25 mouse cellular contexts compared by ENCODE assay signal in the genomic region with DNA sequence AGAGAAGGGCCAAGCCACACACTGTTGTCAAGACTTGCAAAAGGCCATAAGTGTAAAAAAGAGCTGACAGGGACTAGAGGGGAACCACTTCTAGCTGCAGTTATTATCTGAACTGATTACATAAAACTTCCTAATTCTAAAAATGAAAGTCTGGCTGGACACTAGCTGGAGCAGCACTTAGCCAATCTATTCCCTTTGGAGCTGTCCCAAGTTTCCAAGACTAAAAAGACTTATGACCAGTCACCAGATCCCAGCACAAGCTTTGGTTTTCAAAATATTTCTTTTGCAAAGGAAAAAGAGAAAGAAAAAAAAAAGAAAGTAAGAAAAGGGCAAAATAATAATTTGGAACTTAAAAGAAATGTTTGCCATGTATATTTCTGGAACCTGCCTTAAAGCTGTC.
DNase-seq lines count a peak whose midpoint lies in the region; ATAC-seq and TF ChIP-seq lines count a peak whose summit lies in the region.
"Had no signal": no experiment of that assay in that cellular context is flagged by ENCODE, and none has a peak within 500 bp of the region (broad histone marks: within the 10 kb centered on the region; RNA-seq: fewer than 3 reads in every experiment).

No protein-coding gene starts in this region.

- intact Hi-C loops in heart, adult 2 months (cut with DNase I), result loop anchor here (10.0 kb wide), 2 partner anchors 179 to 269 kb away; no protein-coding TSS in a partner anchor

- no peaks in the 10 kb centered on the region for H3K9me3 ChIP-seq in heart, embryonic 10.5 days
- no peaks in the 10 kb centered on the region for H3K9me3 ChIP-seq in kidney, embryonic 14.5 days (ENCODE audit: control insufficient read depth, low read length)
- no peaks in the 10 kb centered on the region for H3K9me3 ChIP-seq in lung, postnatal 0 days (ENCODE audit: low read length)
- H3K9me3 ChIP-seq: hindbrain, embryonic 10.5 days; intestine, embryonic 15.5 days; limb, embryonic 12.5 days; liver, embryonic 13.5 days; lung, embryonic 15.5 days; midbrain, embryonic 13.5 days had no signal

- H3K4me3 ChIP-seq in heart, adult 2 months, result no peak overlapping the region
- H3K4me3 ChIP-seq in heart, embryonic 10.5 days, result no peak overlapping the region
- H3K4me3 ChIP-seq in kidney, embryonic 14.5 days (ENCODE audit: low read length), result no peak overlapping the region
- no peak overlapping the region for H3K4me3 ChIP-seq in lung, postnatal 0 days (ENCODE audit: low read depth, low read length)
- H3K4me3 ChIP-seq: hindbrain, embryonic 10.5 days; intestine, embryonic 15.5 days; layer of hippocampus, adult 2 months; limb, embryonic 12.5 days; liver, embryonic 13.5 days; lung, embryonic 15.5 days; megakaryocyte, embryonic 14.5 days; midbrain, embryonic 13.5 days had no signal

- H3K27me3 ChIP-seq in heart, adult 2 months (ENCODE audit: control insufficient read depth, insufficient read depth, low read length), result no peaks in the 10 kb centered on the region
- H3K27me3 ChIP-seq in heart, embryonic 10.5 days (ENCODE audit: insufficient read depth, poor library complexity, severe bottlenecking), result no peaks in the 10 kb centered on the region
- no peaks in the 10 kb centered on the region for H3K27me3 ChIP-seq in kidney, embryonic 14.5 days (ENCODE audit: control insufficient read depth, insufficient read depth, low read length)
- H3K27me3 ChIP-seq in lung, postnatal 0 days (replicated peaks; ENCODE audit: insufficient read depth, low read length), result no peaks in the 10 kb centered on the region
- H3K27me3 ChIP-seq: intestine, embryonic 15.5 days; limb, embryonic 12.5 days; liver, embryonic 13.5 days; lung, embryonic 15.5 days; megakaryocyte, embryonic 14.5 days; midbrain, embryonic 13.5 days; Patski had no signal

- peaks cover 4% of the 10 kb centered on the region for H3K36me3 ChIP-seq in heart, adult 2 months (ENCODE audit: control insufficient read depth, insufficient read depth, low read length)
- no peaks in the 10 kb centered on the region for H3K36me3 ChIP-seq in heart, embryonic 10.5 days
- no peaks in the 10 kb centered on the region for H3K36me3 ChIP-seq in kidney, embryonic 14.5 days (ENCODE audit: control insufficient read depth, insufficient read depth, low read length)
- H3K36me3 ChIP-seq in lung, postnatal 0 days (ENCODE audit: insufficient read depth, low read length), result no peaks in the 10 kb centered on the region
- H3K36me3 ChIP-seq: hindbrain, embryonic 10.5 days; intestine, embryonic 15.5 days; limb, embryonic 12.5 days; liver, embryonic 13.5 days; lung, embryonic 15.5 days; midbrain, embryonic 13.5 days had no signal

- no peak for TF ChIP-seq EP300 in heart, adult 2 months (IDR thresholded peaks at IDR 0.05; ENCODE audit: insufficient read depth, low read depth, low read length)
- TF ChIP-seq EP300 in lung, postnatal 0 days (IDR thresholded peaks at IDR 0.05), result no peak

- no peak for TF ChIP-seq CTCF in heart, adult 2 months (IDR thresholded peaks at IDR 0.05)
- TF ChIP-seq CTCF in lung, postnatal 0 days (IDR thresholded peaks at IDR 0.05), result no peak

- TF ChIP-seq POLR2A in heart, adult 2 months (IDR thresholded peaks at IDR 0.05; ENCODE audit: insufficient read depth, low read depth, low read length), result no peak

- H3K4me1 ChIP-seq in heart, adult 2 months (ENCODE audit: control insufficient read depth, insufficient read depth, low read length), result no peaks in the 10 kb centered on the region; the same call in 1 of the 2 replicates
- H3K4me1 ChIP-seq in heart, embryonic 10.5 days, result no peaks in the 10 kb centered on the region
- H3K4me1 ChIP-seq in kidney, embryonic 14.5 days (ENCODE audit: control insufficient read depth, insufficient read depth, low read length), result no peaks in the 10 kb centered on the region
- H3K4me1 ChIP-seq in lung, postnatal 0 days (ENCODE audit: insufficient read depth, low read depth, low read length), result no peaks in the 10 kb centered on the region
- H3K4me1 ChIP-seq: hindbrain, embryonic 10.5 days; intestine, embryonic 15.5 days; limb, embryonic 12.5 days; liver, embryonic 13.5 days; lung, embryonic 15.5 days; megakaryocyte, embryonic 14.5 days; midbrain, embryonic 13.5 days had no signal

- ATAC-seq in kidney, embryonic 14.5 days (ENCODE audit: low FRiP score, low TSS enrichment), result no peak
- no peak for ATAC-seq in lung, postnatal 0 days
- ATAC-seq: forebrain, postnatal 0 days; hindbrain, embryonic 16.5 days; intestine, embryonic 15.5 days; midbrain, embryonic 13.5 days; Patski had no signal

- DNase-seq in heart, adult 2 months, result peak in 1 of 2 experiments; percentile 10
- DNase-seq in heart, embryonic 10.5 days (ENCODE audit: low spot score), result no peak
- peak; percentile 21 for DNase-seq in kidney, adult 9 months
- peak; percentile 18 for DNase-seq in lung, postnatal 25 days (ENCODE audit: low spot score)
- no peak for DNase-seq in lung, postnatal 0 days (ENCODE audit: low spot score)
- DNase-seq in skeletal muscle tissue, adult 2 months (ENCODE audit: low read depth, low spot score), result peak; percentile 68
- no peak for DNase-seq in frontal cortex, postnatal 10 days (ENCODE audit: low spot score in 2 of 2)
- DNase-seq: adrenal gland, adult 2 months; cerebellum, adult 11 months; cerebellum, postnatal 14 days; forebrain, postnatal 0 days; kidney, postnatal 25 days; liver, embryonic 13.5 days; thymus, adult 18-20 months; thymus, postnatal 36 days had no signal

- no peak overlapping the region for H3K4me2 ChIP-seq in kidney, embryonic 14.5 days (replicated peaks; ENCODE audit: low read depth, low read length)
- H3K4me2 ChIP-seq in lung, postnatal 0 days (replicated peaks; ENCODE audit: low read depth, low read length), result no peak overlapping the region
- H3K4me2 ChIP-seq: intestine, embryonic 15.5 days; limb, embryonic 12.5 days; liver, embryonic 13.5 days; lung, embryonic 15.5 days; midbrain, embryonic 13.5 days had no signal

- no peak overlapping the region for H3K9ac ChIP-seq in heart, adult 2 months (ENCODE audit: low read depth, low read length)
- no peak overlapping the region for H3K9ac ChIP-seq in kidney, embryonic 14.5 days (ENCODE audit: low read depth, low read length)
- H3K9ac ChIP-seq in lung, postnatal 0 days (replicated peaks; ENCODE audit: low read depth), result no peak overlapping the region
- H3K9ac ChIP-seq: forebrain, postnatal 0 days; intestine, embryonic 15.5 days; limb, embryonic 12.5 days; liver, embryonic 13.5 days; lung, embryonic 15.5 days; midbrain, embryonic 13.5 days had no signal

- H3K79me2 ChIP-seq in heart, adult 2 months (replicated peaks; ENCODE audit: control insufficient read depth, insufficient read depth, low read length), result no peaks in the 10 kb centered on the region

- 0 out of 2 replicates have a peak overlapping the region, but pooled peaks have one; percentile 1 for H3K27ac ChIP-seq in heart, adult 2 months
- H3K27ac ChIP-seq in heart, embryonic 10.5 days, result no peak overlapping the region
- H3K27ac ChIP-seq in kidney, embryonic 14.5 days (ENCODE audit: low read depth, low read length), result no peak overlapping the region
- no peak overlapping the region for H3K27ac ChIP-seq in lung, postnatal 0 days (ENCODE audit: low read length)
- H3K27ac ChIP-seq: hindbrain, embryonic 10.5 days; intestine, embryonic 15.5 days; layer of hippocampus, adult 2 months; limb, embryonic 12.5 days; liver, embryonic 13.5 days; lung, embryonic 15.5 days; midbrain, embryonic 13.5 days had no signal

Comparison
In these comparisons a context has a peak if more than half of its experiments do, and no peak if none do; other contexts are left out.
1. DNase-seq: peak in kidney, adult 9 months (single experiment), lung, postnatal 25 days (single experiment) and skeletal muscle tissue, adult 2 months (single experiment); none in heart, embryonic 10.5 days (single experiment), lung, postnatal 0 days (single experiment) and frontal cortex, postnatal 10 days (0 of 2).